Mouse (Mus musculus): Measurements from ENCODE around the gene Gm20388.
"Not testable (repeated sequence)": the region's sequence is repeated elsewhere in the genome, so short reads cannot be mapped to it uniquely, and the experiment has no call there.

Gm20388 gene

DNA sequence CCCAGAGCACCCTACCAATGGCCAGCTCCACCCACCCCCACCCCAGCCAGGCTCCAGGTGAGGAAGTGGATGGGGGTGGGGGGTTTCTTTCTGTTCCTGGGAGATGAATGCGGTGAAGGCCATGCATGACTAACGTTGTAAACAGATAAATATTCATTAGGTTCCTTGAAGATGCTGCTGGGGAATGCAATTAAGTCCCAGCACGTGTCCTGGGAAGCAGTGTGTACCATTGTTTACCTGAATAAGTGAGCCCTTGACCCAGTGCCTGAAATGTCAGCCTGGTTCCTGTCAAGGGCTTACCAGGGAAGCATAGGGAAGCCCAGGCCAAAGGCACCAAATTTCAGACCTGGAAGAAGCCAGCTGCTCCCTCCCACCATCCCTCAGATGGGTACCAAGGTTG is 2409.9 kb downstream of the Gm20388 start:
- DNase-seq, result no peak

- no peak for DNase-seq
Measured at GRCm38 (mm10) chr8:122321455-122321921, 2410.8 kb downstream of the Gm20388 start.

DNA sequence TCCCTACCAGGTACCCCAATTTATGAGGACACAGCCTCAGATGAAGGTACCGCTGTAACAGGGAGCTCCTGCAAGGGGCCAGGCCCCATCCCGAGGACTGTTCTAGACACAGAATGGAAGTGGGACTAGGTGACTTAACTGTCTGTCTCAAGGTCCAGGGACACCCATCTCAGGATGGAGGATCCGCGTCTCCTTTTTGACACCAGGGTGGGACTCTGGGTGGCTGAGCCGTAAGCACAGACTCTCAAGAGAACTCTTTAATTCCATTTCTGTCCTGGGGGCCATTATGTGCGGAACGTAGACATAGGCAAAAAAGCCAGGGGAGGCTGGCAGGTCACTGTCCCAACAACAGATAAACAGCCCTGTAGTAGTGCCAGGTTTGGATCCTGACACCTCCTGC is 2411.5 kb downstream of the Gm20388 start:
- DNase-seq, result no peak

DNA sequence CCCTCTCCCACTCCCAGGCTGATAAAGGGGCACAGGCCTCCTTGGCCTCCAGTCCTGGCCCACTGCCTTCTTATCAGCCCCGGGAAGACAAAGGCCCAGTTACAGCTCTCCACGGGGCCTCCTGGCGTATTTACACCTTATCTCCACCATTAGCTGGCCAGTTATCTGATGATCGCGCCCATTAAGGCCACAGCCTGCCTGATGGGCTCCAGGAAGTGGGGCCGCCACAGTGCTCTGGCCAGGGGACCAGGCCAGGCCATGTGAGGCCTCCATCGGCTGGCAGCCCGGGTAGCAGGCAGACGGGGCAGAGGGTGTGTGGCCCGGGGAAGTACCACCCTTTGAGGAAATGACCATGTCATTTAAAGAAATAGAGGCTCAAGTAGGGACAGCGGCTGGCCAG is 2412.2 kb downstream of the Gm20388 start:
- no peak for DNase-seq

DNA sequence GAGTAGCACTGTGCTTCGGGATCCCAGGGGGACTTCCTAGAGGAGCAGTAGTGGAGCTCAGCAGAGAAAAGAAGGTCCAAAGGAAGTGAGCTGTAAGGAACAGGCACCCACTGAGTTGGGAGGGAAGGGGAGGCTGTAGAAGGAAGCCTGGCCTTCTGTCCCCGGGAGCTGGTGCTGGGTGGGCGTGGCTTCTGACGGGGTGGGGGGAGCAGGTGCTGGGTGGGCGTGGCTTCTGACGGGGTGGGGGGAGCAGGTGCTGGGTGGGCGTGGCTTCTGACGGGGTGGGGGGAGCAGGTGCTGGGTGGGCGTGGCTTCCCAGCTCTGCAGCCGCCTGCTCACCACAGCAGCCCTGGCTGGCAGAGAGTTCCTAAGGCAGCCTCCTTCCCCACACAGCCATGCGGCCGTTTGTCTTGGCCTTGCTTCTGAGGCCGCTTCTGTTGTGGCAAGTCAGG is 2413.3 kb downstream of the Gm20388 start:
- DNase-seq, result not testable (repeated sequence)

- no peak for DNase-seq
Measured at GRCm38 (mm10) chr8:122325196-122325595, 2414.6 kb downstream of the Gm20388 start.

DNA sequence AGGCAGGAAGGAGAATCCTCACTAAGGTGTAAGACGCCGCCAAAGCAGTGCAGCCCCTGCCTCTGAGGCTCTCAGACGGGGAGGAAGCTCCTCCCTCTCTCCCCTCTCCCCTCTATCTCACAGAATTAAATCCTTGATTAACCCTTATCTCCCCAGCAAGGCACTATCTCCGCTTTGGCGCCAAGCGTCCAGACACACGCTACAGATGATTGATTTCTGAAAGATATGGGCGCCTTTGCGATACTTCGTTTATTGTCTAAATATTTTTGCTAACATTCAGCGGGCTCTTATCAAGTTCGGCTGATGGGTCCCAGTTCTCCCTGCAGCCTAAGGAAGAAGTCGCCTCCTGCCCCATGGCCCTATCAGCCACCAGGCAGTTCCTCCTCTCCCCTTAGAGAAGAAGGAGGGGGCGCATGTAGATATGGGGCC is 2415.5 kb downstream of the Gm20388 start:
- no peak for DNase-seq

DNA sequence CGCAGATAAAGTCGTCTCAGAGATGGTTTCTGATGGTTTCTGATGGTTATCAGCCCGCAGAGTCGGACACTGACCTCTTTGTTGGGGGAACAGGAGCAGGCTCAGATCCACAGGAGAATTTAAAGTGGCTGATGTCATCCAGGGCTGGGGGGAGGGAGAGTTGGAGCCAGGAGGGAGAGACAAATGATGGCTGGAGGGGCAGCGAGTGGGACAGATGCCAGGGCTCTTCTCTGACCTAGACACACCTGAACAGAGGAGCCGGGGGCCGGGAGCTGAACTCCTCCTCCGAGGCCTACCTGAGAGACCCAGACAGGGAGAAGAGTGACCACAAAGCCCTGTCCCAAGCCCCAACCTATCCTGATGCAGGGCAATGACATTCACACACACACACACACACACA is 2418.4 kb downstream of the Gm20388 start:
- no peak for DNase-seq

DNA sequence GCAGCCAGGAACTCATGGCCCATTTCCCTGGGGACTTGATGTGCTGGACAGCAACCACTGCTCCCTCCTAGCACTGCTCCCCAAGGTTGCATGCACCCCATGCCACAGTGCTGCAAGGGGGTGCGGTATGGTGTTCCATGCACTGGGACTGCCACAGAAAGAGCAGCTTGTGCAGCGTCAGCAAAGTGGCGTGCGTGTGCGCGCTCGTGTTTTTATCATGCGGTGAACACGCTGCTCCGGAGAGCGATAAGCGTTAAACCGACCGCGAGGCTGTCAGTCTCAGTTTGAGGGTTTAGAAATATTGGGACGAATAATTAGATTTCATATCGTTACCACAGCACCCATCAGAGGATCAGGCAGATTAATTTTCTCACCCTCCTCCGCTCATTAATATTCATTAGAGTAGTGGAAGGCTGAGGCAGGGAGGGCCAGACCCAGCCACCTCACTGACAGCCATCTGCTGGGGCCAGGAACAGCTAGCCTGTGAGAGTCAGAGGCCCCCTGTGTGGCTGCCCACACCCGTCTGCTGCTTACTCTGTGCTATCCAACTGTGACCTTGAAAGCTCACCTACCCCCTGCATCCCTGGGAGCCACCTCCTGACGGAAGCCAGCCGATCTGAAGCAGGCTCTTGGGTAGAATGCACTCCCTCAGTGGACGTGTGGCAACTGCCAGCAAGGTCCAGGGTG is 2419.1 kb downstream of the Gm20388 start:
- DNase-seq, result no peak

DNA sequence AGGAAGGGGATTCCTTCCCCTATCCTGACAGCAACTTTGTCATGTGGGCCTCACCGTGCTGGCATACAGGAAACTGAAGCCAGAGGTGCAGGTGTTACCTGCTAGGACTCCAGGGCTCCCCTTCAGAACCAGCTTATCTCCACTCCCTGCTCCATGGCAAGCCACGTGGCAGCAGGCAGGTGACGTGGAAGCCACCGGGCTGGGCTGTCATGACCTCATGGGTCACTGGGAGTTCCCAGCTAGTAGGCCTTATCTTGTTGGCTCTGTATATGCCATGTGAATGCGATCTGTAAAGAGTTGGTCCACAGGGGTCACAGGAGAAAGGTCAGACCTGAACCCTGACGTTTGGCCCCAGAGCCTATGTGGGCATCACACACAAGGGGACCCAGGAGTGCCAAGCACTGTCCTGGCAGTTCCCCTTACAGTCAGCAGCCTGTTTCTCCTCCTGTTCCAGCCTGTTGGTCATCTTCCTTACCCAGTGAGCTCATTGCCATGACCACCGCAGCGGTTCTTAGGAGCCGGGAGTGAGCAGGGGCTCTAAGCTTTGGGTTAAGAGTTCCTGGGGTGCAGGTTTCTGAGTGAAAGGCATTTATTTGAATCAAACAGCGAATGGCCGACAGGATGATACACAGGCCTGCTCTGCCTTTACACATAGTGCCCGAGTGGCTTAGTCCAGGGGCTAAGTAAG is 2419.9 kb downstream of the Gm20388 start:
- no peak for DNase-seq

- DNase-seq, result no peak
Measured at GRCm38 (mm10) chr8:122331134-122331523, 2420.5 kb downstream of the Gm20388 start.

DNA sequence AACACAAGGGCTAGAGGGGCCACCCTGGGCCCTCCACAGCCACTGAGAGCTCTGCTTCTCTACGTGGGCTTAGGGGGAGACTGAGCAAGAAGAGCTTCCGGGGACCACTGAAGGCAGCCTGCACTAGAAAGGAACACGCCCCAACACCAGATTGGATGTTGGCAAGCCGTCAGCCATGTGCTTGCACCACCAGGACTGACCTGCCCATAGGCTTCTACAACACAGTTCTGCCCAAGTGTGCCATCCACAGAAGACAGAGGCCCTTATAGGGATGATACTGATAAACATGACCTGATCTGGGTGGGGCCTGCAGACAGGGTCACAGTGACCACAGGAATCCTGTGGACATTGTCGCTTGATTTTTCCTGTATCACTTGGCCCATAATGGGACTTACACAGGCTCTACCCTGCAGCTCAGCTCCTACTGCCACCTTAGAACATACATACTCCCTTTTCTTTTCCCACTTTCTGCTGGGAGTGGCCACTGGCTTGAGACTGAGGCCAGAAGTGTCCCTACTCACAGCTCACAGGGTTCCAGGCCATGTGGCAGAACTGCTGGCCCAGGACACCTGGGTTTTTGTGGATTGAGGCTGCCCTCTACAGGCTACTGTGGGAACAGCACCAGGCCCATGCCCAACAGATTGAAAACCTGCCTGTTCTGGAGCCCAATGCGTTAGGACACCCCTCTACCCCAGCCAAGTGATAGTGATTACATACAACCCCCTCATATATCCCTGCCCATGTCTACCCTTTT is 2422.3 kb downstream of the Gm20388 start:
- peak; percentile 53 to 60 for DNase-seq

DNA sequence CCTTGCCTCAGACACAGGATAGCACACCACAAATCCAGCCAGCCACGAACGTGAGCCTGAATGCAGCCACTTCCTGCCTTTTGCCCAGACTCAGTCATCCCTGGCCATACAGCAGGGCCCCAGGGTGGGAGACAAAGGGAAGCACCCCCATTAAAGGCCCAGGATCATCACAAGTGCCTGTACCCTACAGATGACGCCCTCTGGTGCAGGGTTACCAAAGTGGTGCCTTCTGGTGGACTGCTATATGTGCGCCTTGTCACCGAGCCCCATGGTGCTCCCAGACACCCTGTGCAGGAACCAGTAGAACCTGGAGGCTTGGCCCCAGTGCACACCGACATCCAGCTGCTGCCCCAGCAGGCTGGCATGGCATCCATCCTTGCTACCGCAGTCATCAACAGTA is 2422.9 kb downstream of the Gm20388 start:
- DNase-seq, result no peak

- DNase-seq, result no peak
Measured at GRCm38 (mm10) chr8:122334791-122335490, 2424.3 kb downstream of the Gm20388 start.

DNA sequence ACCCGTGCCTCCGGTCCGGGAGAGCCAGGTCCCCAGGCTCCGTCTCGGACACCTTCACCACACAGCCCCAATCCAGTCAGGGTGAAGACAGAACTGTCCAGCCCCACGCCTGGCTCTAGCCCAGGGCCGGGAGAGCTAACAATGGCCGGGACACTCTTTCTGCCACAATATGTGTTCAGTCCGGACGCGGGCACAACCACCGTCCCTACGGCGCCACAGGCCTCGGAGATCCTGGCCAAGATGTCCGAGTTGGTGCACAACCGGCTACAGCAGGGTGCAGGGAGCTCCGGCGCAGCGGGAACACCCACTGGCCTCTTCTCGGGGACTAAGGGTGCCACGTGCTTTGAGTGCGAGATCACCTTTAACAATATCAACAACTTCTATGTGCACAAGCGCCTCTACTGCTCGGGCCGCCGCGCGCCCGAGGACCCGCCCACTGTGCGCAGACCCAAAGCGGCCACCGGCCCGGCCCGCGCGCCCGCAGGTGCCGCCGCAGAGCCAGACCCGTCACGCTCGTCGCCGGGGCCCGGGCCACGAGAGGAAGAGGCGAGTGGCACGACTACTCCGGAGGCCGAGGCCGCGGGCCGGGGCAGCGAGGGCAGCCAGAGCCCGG is 2425.1 kb downstream of the Gm20388 start:
- no peak for DNase-seq

GRCm38 (mm10) chr8:122336251-122336910 is 2425.7 kb downstream of the Gm20388 start:
- DNase-seq, result no peak

- no peak for DNase-seq
Measured at GRCm38 (mm10) chr8:122338852-122339251, 2428.2 kb downstream of the Gm20388 start.

DNA sequence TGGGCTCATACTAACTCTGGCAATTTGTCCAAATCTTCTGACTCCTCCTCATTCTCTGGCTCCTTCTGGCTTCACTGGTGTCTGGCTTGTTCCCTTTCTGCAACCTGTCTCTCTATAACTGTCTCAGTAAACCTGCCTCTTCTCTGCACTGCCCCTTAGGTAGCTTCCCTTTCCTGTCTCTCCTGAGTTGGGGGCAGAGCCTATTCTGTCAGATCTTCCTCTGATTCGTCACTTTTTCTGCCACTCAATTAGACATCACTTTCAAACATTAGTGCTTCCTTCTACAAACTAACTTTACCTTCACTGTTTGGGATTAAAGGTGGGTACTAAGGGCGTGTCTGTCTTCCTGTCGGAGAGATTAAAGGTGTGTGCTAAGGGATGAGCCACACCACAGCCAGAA is 2430.1 kb downstream of the Gm20388 start:
- no peak for DNase-seq

GRCm38 (mm10) chr8:122341790-122342189 is 2431.1 kb downstream of the Gm20388 start:
- no peak for DNase-seq

DNA sequence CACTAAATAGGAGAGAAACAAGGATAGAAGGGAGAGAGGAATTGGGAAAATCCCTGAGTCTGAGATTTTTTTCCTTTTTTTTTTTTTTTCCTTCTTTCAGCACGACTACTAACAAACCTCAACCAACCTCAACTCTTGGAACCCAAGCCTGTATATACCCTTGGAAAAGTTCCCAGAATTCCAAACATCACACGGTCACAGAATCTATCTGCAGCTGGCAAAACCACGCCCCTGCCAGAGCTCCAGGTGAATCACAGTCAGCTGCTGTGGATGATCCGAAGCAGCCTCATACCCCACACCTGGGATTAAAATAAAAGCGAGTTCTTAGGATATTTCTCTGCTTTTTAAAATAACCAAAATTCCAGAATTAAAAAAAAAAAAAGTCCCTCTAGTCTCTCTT is 2431.7 kb downstream of the Gm20388 start:
- DNase-seq, result no peak

DNA sequence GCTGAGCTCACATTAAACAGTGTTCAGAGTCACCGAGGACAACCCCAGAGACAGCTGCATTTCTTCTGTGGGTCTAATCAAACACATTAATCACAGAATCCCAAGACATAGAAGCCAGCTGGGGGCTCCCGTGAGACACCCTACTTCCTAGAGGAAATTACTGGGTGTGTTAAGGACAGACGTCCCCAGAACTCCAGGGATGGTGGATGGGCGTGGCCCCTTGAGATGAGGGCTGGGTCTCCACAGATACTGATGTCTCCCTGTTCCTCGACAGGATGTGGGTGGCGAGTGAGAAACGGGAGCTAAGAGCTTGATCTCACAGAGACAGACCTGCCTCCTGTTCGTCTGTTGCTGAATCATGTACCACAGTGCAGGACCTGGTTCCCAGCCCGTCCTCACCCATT is 2432.2 kb downstream of the Gm20388 start:
- peak in 1 of 2 experiments; percentile 39 for DNase-seq

- DNase-seq, result no peak
Measured at GRCm38 (mm10) chr8:122343341-122343740, 2432.7 kb downstream of the Gm20388 start.
